Mouse (Mus musculus) neural tube, embryonic 14.5 days (tissue): ENCODE results near the gene Frmd4a. TPM values are rescaled to one million over a fixed set of nuclear protein-coding genes. Genes with fewer than 3 reads are reported as not detected.

ENCODE experiments used
- ATAC-seq: fragments of 200-750 bp; cut with Nextera tagmentation; 2 replicates; pipeline ENCODE4 v1.8.0; 2017; ENCODE audit warnings: low read depth, mild to moderate bottlenecking, moderate TSS enrichment, moderate library complexity
- H3K27ac ChIP-seq: fragments of 300-500 bp; sonication (generic); 2 replicates; pipeline ENCODE4 v1.5.1; 2014; ENCODE audit warnings: low read depth, mild to moderate bottlenecking, control low read depth, low read length, moderate library complexity, mixed read lengths
- H3K27me3 ChIP-seq: fragments of 300-500 bp; sonication (generic); 2 replicates; pipeline ENCODE4 v1.6.1; 2014; ENCODE audit warnings: low read length; ENCODE audit not compliant: control insufficient read depth, insufficient read depth
- H3K36me3 ChIP-seq: fragments of 300-500 bp; sonication (generic); 2 replicates; pipeline ENCODE4 v1.6.1; 2014; ENCODE audit warnings: low read length, mixed read lengths; ENCODE audit not compliant: control insufficient read depth, insufficient read depth
- H3K4me1 ChIP-seq: fragments of 300-500 bp; sonication (generic); 2 replicates; pipeline ENCODE4 v1.6.1; 2014; ENCODE audit warnings: low read length; ENCODE audit not compliant: control insufficient read depth, insufficient read depth
- H3K4me2 ChIP-seq: fragments of 300-500 bp; sonication (generic); 2 replicates; pipeline ENCODE4 v1.6.1; 2014; ENCODE audit warnings: mild to moderate bottlenecking, low read depth, low read length, control low read depth
- H3K4me3 ChIP-seq: fragments of 300-500 bp; sonication (generic); 2 replicates; pipeline ENCODE4 v1.5.1; 2014; ENCODE audit warnings: low read depth, low read length, control low read depth, mixed read lengths
- H3K9ac ChIP-seq: fragments of 300-500 bp; sonication (generic); replicated peaks from 2 replicates; pipeline ENCODE4 v1.6.1; 2014; ENCODE audit warnings: low read depth, mild to moderate bottlenecking, control low read depth, low read length, mixed read lengths
- H3K9me3 ChIP-seq: fragments of 300-500 bp; sonication (generic); 2 replicates; pipeline ENCODE4 v1.6.1; 2016; ENCODE audit warnings: low read length; ENCODE audit not compliant: control insufficient read depth
- WGBS: fragments of 180-500 bp; shearing (Covaris S2); extraction: QIAGEN DNeasy Blood & Tissue Kit; methylation state at CpG from one replicate; pipeline ENCODE4 v1.1.7; 2014; 5-methylcytosine and 5-hydroxymethylcytosine counted together
- polyA plus RNA-seq: library from polyadenylated mRNA; unstranded; fragments of >200 nt; fragmentation: Nextera tagmentation; extraction: Ambion mirVana; gene quantifications from 2 replicates; pipeline ENCODE4 v1.2.1, GENCODE M21; 2014

Frmd4a gene
- polyA plus RNA-seq, 1 experiment from 2014 or later, result 67.4 TPM

DNA sequence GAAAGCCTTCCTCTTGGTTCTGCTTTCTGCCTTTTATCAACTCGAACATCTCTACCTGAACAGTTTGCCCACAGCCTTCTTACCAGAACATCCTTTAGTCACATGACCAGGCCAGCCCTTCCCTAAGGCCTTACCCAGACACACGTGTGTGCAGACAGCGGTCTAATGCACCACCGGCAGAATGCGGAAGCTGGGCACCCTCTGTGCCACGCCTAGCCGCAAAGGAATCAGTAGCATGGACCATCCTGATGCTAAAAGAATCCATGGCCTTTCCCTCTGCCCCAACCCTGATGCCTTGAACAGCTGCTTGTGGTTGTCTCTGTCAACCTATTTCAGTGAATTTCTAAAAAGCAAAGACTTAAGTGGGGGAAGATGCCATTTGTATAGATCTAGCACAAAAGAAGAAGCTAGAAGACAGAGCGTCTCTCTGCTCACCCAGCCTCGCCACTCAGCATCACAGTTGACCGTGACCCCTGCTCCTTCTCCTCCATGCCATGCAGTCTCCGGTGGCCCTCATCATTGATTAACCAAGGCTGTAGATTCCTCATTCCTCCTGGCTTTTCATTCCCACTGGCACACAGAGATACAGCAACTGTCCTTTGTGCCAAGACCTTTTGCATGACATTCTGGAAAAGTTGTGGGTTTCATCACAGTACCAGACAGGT lies 514.1 kb downstream of the Frmd4a start:
- no peak overlapping the region for H3K4me2 ChIP-seq
- H3K4me3 ChIP-seq, result no peak overlapping the region
- H3K9me3 ChIP-seq, result no peaks in the 10 kb centered on the region
- H3K36me3 ChIP-seq, result peaks cover 6% of the 10 kb centered on the region; the same call in 1 of the 2 replicates
- H3K9ac ChIP-seq, result no peak overlapping the region
- no peaks in the 10 kb centered on the region for H3K4me1 ChIP-seq
- 94% methylated on average over 11 of the region's 11 CpGs for WGBS
- no peak overlapping the region for H3K27ac ChIP-seq
- no peak for ATAC-seq
- H3K27me3 ChIP-seq, result no peaks in the 10 kb centered on the region

DNA sequence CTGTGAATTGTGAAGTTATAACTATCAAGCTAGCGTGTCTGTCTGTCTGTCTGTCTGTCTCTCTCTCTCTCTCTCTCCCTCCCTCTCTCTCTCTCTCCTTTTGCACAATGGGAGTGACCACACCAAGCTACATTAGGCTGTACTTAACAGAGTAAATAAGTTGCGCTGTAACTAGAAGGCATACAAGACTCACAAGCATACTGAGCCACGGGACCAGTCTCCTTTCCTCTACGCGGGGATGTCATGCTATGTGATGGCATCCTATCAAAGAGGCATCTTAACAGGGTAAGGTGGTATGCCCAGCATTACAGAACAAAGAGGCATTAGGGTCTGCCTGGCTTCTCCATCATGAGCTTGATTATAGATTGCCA lies 514.7 kb downstream of the Frmd4a start:
- H3K9me3 ChIP-seq, result no peaks in the 10 kb centered on the region
- peaks cover 9% of the 10 kb centered on the region; the same call in 1 of the 2 replicates for H3K36me3 ChIP-seq
- H3K27me3 ChIP-seq, result no peaks in the 10 kb centered on the region
- no peak overlapping the region for H3K9ac ChIP-seq
- H3K4me1 ChIP-seq, result no peaks in the 10 kb centered on the region
- no peak overlapping the region for H3K4me3 ChIP-seq
- H3K27ac ChIP-seq, result no peak overlapping the region
- no peak for ATAC-seq
- 95% methylated on average over 5 of the region's 5 CpGs for WGBS
- no peak overlapping the region for H3K4me2 ChIP-seq

DNA sequence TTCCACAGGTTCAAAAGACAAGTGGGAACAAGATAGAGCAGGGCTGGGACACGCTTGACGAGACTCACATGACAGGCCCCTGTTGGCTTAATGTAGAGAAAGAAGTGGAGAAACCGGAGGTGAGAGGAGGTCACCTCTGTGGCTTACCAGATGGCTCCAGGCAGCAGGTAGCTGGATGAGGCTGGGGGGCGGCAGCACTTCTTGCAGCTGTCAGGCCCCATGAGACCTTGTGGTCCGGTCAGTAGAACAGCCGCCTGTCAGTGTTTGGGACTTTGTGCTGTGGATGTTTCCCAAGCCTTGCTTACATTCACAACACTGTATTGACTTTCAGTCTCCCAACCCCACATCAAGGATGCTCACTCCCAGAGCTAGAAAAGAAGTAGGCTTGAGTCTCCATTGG lies 515.4 kb downstream of the Frmd4a start:
- no peak overlapping the region for H3K4me2 ChIP-seq
- H3K27me3 ChIP-seq, result no peaks in the 10 kb centered on the region
- no peaks in the 10 kb centered on the region for H3K9me3 ChIP-seq
- WGBS, result 90% methylated on average over 6 of the region's 6 CpGs
- H3K4me3 ChIP-seq, result no peak overlapping the region
- ATAC-seq, result 0 out of 2 replicates have a peak, but pooled peaks have one; percentile 12
- H3K4me1 ChIP-seq, result no peaks in the 10 kb centered on the region
- H3K27ac ChIP-seq, result no peak overlapping the region
- H3K9ac ChIP-seq, result no peak overlapping the region
- peaks cover 9% of the 10 kb centered on the region; the same call in 1 of the 2 replicates for H3K36me3 ChIP-seq

DNA sequence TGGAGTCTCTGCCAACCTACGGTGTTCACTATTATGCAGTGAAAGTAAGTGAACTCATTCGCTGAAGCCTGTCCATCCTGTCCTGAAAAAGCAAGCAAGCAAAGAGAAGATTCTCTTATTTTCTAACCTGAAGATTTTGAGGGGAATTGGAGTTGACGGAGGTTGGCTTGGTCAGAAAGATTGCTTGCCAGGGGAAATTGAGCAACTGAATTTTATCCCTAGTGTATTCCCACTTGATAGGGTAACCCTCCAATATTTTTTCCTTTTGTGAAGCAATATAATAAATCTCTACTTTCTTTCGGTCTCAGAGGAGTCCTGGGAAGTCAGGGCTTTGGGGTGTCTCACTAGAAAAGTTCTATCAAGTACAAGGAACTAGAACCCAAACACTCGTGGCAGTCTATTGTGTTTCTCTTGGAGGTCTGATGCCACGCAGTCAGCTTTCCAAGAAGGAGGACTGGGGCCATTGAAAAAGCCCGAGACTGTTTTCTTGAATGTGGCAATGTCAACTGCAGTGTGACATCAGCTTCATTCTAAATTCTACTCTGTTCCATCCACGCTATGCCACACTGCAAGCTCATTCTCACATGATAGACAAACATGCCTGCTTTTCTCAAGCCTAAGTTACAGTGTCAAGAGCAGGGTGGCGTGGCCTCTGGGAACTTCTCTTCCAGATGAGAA lies 517.8 kb downstream of the Frmd4a start:
- H3K9me3 ChIP-seq, result no peaks in the 10 kb centered on the region
- H3K4me2 ChIP-seq, result no peak overlapping the region
- no peaks in the 10 kb centered on the region for H3K4me1 ChIP-seq
- H3K4me3 ChIP-seq, result no peak overlapping the region
- no peak for ATAC-seq
- no peak overlapping the region for H3K27ac ChIP-seq
- H3K36me3 ChIP-seq, result peaks cover 9% of the 10 kb centered on the region; the same call in 1 of the 2 replicates
- 91% methylated on average over 9 of the region's 9 CpGs for WGBS
- H3K9ac ChIP-seq, result no peak overlapping the region
- H3K27me3 ChIP-seq, result no peaks in the 10 kb centered on the region

DNA sequence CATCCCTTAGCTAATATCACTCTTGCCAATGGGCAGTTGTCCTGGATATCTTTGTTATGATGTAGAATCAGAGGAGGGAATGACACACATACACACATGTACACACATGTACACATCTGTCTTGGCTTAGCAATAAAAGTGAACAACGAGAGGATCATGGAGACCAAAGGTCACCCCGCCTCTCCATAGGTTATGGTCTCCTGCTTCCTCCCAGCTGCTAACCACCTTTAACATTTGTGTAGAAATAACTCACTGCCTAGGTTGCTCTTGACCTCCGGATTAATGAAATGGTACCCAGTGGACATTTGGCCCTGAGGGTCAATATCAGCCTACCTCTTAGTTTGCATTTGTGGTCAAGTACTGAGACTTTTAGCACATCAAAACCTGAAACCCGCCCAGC lies 523.8 kb downstream of the Frmd4a start:
- no peak overlapping the region for H3K27ac ChIP-seq
- no peaks in the 10 kb centered on the region for H3K27me3 ChIP-seq
- no peak overlapping the region for H3K4me2 ChIP-seq
- no peak for ATAC-seq
- WGBS, result 48% methylated on average over 4 of the region's 4 CpGs
- 0 out of 2 replicates have a peak, but pooled peaks cover 4% of the 10 kb centered on the region for H3K36me3 ChIP-seq
- H3K9ac ChIP-seq, result no peak overlapping the region
- H3K9me3 ChIP-seq, result no peaks in the 10 kb centered on the region
- no peak overlapping the region for H3K4me3 ChIP-seq
- peaks cover 21% of the 10 kb centered on the region for H3K4me1 ChIP-seq

DNA sequence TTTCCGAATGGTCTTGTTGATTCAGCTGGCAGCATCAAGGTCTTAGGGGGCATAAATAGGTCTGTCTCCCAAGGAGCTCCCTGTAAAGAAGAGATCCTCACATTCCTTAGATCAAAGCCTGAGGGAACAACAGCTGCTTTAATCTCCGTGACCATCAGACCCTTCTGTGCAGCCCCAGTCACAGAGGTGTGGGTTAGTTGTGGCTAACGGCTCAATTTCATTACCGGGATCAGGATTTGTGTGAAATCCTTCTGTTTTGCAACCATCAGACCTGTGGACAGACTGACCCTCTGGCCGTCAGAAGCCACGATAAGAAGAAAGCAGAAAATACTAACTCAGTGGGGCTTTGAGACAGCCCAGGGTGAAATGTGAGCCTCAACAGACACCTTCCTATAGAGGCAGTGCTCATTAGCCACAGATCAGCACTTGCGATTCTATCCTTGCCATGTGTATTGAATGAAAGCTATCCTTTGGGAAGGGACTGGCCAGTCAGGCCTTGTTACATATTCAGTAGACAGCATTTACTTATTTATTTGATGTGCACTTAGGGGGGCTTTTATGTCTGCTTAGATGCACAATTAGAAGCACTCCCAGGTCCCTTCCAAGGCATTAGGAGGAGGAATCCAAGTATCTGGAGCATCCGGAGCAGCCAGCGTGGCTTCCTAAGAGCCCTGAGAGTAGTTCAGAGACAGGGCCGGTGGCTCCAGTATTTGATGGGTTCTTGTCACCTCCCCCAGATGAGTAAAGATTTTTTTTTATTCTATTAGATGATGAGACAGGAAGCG lies 524.5 kb downstream of the Frmd4a start:
- Histone ChIP-seq H3K4me1 (peaks cover 21% of the 10 kb centered on the region), H3K27me3 (no peaks in the 10 kb centered on the region), H3K9me3 (no peaks in the 10 kb centered on the region), H3K9ac (no peak overlapping the region; the same call in 1 of the 2 replicates), H3K4me3 (no peak overlapping the region), H3K27ac (peak overlapping the region; percentile 49; the same call in 1 of the 2 replicates), H3K36me3 (0 out of 2 replicates have a peak, but pooled peaks cover 2% of the 10 kb centered on the region), H3K4me2 (no peak overlapping the region)
- WGBS, result 17% methylated on average over 11 of the region's 11 CpGs
- ATAC-seq, result peak; percentile 50; the same call in 1 of the 2 replicates

DNA sequence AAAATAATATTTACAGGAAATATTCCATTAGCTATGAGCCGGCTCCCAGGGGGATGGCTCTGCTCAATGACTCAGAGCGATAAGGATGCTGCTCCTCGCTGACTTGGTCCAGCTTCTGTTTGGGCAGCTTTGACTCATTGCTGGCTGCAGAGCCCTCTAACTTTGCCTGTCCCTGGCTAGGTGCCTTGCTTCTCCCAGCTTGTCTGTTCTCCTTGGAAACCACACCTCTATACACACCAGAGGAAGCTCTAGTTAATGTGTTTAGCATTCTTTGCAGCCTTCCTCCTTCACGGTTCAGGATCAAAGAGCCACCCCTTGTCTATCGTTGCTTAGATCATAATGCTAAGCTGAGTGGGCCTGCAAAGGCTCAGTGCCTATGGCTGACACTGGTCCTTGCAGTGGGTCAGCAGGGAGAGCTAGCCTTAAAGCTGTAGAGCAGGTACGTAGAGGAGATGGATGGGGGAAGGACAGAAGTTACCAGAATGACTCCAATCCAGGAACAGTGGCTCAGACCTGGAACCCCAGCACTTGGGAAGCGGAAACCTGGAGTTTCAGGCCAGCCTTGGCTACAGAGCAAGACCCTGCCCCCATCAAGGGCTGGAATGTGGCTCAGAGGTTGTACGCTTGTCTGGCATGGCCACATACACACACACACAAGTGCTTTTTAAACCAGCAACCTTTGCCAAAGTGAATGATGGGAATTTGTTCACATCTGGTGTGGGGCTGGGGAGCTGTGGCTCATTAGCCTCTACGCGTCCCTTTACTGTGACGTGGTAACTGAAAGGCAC lies 525.3 kb downstream of the Frmd4a start:
- H3K9me3 ChIP-seq, result no peaks in the 10 kb centered on the region
- peak; percentile 36; the same call in 1 of the 2 replicates for ATAC-seq
- no peaks in the 10 kb centered on the region for H3K36me3 ChIP-seq
- H3K4me3 ChIP-seq, result no peak overlapping the region
- H3K4me1 ChIP-seq, result peaks cover 21% of the 10 kb centered on the region
- no peak overlapping the region for H3K9ac ChIP-seq
- H3K4me2 ChIP-seq, result no peak overlapping the region
- 39% methylated on average over 11 of the region's 11 CpGs for WGBS
- peak overlapping the region; percentile 45 for H3K27ac ChIP-seq
- H3K27me3 ChIP-seq, result no peaks in the 10 kb centered on the region

DNA sequence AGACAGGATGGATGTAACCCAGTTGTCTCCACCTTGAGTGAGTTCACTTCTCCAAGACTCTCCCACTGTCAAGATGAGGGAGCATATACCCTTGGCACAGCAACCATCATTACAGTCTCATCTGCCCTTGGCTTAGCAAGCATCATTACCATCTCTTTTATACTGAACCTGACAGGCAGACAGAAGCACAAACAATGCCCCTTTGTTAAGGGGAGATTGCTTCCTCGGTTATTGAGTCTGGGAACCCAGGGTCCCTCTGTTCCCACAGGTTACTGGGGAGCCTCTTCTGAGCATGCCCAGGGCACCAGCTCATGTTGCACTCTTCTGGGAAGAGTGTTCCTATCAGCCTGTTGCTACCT lies 525.9 kb downstream of the Frmd4a start:
- no peak overlapping the region for H3K4me3 ChIP-seq
- no peaks in the 10 kb centered on the region for H3K9me3 ChIP-seq
- peaks cover 21% of the 10 kb centered on the region for H3K4me1 ChIP-seq
- no peaks in the 10 kb centered on the region for H3K27me3 ChIP-seq
- WGBS, result 5% methylated on average over 1 of the region's 1 CpGs
- H3K4me2 ChIP-seq, result no peak overlapping the region
- ATAC-seq, result 0 out of 2 replicates have a peak, but pooled peaks have one; percentile 23
- H3K27ac ChIP-seq, result no peak overlapping the region; the same call in 1 of the 2 replicates
- no peaks in the 10 kb centered on the region for H3K36me3 ChIP-seq
- H3K9ac ChIP-seq, result no peak overlapping the region
